Mouse (Mus musculus): ENCODE data around the gene Ppp2r5c. TPM values are rescaled to one million over a fixed set of nuclear protein-coding genes. Genes with fewer than 3 reads are reported as not detected.
A peak's percentile ranks its signal among the peaks of the same experiment; 100 is the strongest.

The Ppp2r5c gene
- polyA plus RNA-seq, 1 experiment from 2014 or later = 156 TPM

DNA sequence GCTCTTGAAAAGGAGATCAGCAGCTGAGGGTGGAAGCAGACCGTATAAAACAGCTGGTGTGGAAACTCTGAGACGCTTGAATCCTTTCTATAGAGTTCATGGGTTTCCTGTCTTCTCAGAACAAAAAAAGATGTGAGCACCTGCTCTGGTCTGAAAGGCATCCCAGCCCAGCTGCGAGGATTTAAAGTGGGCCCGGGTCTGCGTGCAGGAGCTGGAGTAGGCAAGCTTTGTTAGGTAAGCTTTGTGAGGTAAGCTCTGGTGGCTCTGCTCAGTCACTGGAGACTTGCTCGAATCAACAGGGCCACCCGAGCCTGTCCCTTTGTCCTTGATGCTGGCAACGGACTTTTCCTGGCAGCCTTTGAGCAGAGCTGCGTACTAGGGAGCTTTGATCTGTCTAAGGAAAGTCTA is 31.7 kb downstream of the Ppp2r5c start:
- H3K9me3 ChIP-seq (ENCODE audit: control insufficient read depth, low read length) = no peaks in the 10 kb centered on the region
- no peak overlapping the region for H3K9ac ChIP-seq (ENCODE audit: low read length)
- H3K27ac ChIP-seq (ENCODE audit: low read length) = no peak overlapping the region
- peaks cover 8% of the 10 kb centered on the region for H3K4me1 ChIP-seq (replicated peaks; ENCODE audit: control insufficient read depth, insufficient read depth, low read length)
- 83% methylated on average over 9 of the region's 9 CpGs for WGBS
- peaks cover 8% of the 10 kb centered on the region for H3K36me3 ChIP-seq (ENCODE audit: control insufficient read depth, insufficient read depth, low read length)
- ATAC-seq (ENCODE audit: low read depth) = no peak
- no peaks in the 10 kb centered on the region for H3K27me3 ChIP-seq (ENCODE audit: control insufficient read depth, insufficient read depth, low read depth, low read length)
- H3K4me3 ChIP-seq (ENCODE audit: low read length) = no peak overlapping the region
- no peak overlapping the region for H3K4me2 ChIP-seq (ENCODE audit: low read depth, low read length)

DNA sequence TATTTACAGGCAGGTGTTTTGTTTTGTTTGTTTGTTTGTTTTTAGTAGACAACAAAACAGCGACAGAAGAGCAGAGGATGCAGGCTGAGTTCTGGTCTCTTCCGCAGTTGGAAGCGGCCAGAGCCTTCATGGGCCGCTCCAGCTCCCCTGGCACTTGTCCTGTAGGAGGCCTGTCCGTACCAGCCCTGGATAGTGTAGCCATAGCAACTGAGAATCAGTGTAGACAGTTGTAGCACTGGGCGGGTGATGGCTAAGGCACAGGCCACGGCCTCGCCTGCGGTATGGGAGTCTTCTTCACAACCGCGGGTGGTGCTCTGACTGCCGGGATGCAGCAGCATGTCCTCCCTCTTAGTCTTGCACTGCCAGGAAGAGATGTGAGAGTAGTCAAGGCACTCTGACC is 32.3 kb downstream of the Ppp2r5c start:
- 84% methylated on average over 12 of the region's 12 CpGs for WGBS
- no peak overlapping the region for H3K27ac ChIP-seq (ENCODE audit: low read length)

DNA sequence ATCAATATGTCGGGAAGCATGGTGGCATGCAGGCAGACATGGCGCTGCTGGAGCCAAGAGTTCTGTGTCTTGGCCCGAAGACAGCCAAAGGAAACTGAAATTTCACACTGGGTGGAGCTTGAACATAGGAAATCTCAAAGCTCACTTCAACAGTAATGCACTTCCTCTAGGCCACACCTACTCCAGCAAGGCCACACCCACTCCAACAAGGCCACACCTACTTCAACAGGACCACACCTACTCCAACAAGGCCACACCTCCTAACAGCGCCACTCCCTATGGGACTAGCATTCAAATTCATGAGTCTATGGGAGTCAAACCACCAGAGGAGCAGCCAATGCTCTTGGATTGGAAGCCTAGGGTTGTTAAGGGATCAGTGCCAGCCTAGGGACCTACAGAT is 33.8 kb downstream of the Ppp2r5c start:
- no peak for ATAC-seq (ENCODE audit: low read depth)
- Histone ChIP-seq H3K9me3 (ENCODE audit: control insufficient read depth, low read length) (no peaks in the 10 kb centered on the region), H3K27me3 (ENCODE audit: control insufficient read depth, insufficient read depth, low read depth, low read length) (no peaks in the 10 kb centered on the region), H3K4me3 (ENCODE audit: low read length) (no peak overlapping the region), H3K4me2 (ENCODE audit: low read depth, low read length) (no peak overlapping the region), H3K36me3 (ENCODE audit: control insufficient read depth, insufficient read depth, low read length) (peaks cover 8% of the 10 kb centered on the region), H3K4me1 (replicated peaks; ENCODE audit: control insufficient read depth, insufficient read depth, low read length) (peaks cover 12% of the 10 kb centered on the region; the same call in 1 of the 2 replicates), H3K27ac (ENCODE audit: low read length) (no peak overlapping the region), H3K9ac (ENCODE audit: low read length) (no peak overlapping the region)
- WGBS = 83% methylated on average over 4 of the region's 4 CpGs

More for the DNA sequence above, 32.3 kb downstream of the Ppp2r5c start:
- Histone ChIP-seq H3K27me3 (ENCODE audit: control insufficient read depth, insufficient read depth, low read depth, low read length) (no peaks in the 10 kb centered on the region), H3K4me2 (ENCODE audit: low read depth, low read length) (no peak overlapping the region), H3K4me1 (replicated peaks; ENCODE audit: control insufficient read depth, insufficient read depth, low read length) (peaks cover 13% of the 10 kb centered on the region), H3K36me3 (ENCODE audit: control insufficient read depth, insufficient read depth, low read length) (peaks cover 8% of the 10 kb centered on the region), H3K9me3 (ENCODE audit: control insufficient read depth, low read length) (no peaks in the 10 kb centered on the region), H3K4me3 (ENCODE audit: low read length) (no peak overlapping the region), H3K9ac (ENCODE audit: low read length) (no peak overlapping the region)
- ATAC-seq (ENCODE audit: low read depth) = no peak

DNA sequence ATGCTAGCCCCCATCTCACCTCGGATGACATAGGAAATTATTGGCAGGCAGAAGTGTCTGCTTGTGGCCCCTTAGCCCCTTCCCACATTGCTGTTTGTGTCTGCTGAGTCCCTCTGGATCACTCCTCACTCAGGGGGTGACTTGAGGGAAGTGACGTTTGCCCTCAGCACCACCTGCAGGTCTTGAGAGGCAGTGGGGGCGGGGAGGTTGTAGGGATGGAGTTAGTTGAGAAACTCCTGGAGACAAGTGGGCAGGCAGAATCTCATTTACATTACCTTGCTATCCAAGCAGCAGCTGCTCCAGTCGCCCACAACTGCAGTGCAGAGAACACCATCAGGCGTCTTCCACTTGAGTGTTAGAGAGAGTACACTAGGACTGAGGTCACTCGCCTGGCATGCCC is 36.8 kb downstream of the Ppp2r5c start:
- no peak overlapping the region for H3K4me3 ChIP-seq (ENCODE audit: low read length)
- H3K27ac ChIP-seq (ENCODE audit: low read length) = no peak overlapping the region
- peaks cover 27% of the 10 kb centered on the region for H3K4me1 ChIP-seq (replicated peaks; ENCODE audit: control insufficient read depth, insufficient read depth, low read length)
- H3K9ac ChIP-seq (ENCODE audit: low read length) = no peak overlapping the region
- peak overlapping the region; percentile 1; the same call in 1 of the 2 replicates for H3K4me2 ChIP-seq (ENCODE audit: low read depth, low read length)
- ATAC-seq (ENCODE audit: low read depth) = no peak
- H3K27me3 ChIP-seq (ENCODE audit: control insufficient read depth, insufficient read depth, low read depth, low read length) = no peaks in the 10 kb centered on the region
- no peaks in the 10 kb centered on the region for H3K9me3 ChIP-seq (ENCODE audit: control insufficient read depth, low read length)
- H3K36me3 ChIP-seq (ENCODE audit: control insufficient read depth, insufficient read depth, low read length) = peaks cover 2% of the 10 kb centered on the region; the same call in 1 of the 2 replicates
- 21% methylated on average over 6 of the region's 6 CpGs for WGBS

DNA sequence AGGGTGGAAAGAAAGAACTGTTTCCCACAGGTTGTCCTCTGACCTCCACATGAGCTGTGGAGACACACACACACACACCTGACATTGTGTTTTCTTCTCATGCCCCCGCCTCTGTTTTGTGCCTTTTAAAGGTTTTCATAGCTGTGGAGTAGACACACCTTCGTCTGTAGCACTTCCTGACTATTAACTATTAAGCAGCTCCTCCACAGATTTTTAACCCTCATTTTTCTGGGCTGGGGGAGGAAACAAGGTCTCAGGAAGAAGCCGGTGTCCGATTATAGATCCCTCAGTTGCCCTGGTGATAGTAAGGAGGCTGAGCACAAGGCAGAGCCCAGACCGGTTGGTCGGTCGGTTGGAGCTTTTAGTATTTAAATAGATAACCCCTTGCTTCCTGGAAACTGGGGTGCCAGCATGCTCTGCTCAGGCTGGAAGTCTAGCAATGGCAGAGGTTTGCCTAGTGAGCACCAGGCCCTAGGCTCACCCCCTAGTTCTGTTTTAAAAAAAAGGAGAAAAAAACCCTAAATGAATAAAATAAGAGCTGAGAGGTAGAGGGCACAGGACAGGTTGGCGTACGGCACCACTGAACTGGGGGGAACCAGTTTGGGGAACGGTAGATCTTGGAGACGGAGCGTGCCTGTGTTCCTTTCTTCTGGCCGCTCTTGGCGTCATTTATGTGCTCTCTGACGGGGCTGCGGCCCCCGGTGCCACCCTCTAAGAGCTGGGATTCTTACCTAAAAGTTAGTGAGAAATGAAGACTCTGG is 38.1 kb downstream of the Ppp2r5c start:
- peak; percentile 21; the same call in 1 of the 2 replicates for ATAC-seq (ENCODE audit: low read depth)
- H3K4me2 ChIP-seq (ENCODE audit: low read depth, low read length) = peak overlapping the region; percentile 82
- under 1% methylated on average over 17 of the region's 17 CpGs for WGBS

DNA sequence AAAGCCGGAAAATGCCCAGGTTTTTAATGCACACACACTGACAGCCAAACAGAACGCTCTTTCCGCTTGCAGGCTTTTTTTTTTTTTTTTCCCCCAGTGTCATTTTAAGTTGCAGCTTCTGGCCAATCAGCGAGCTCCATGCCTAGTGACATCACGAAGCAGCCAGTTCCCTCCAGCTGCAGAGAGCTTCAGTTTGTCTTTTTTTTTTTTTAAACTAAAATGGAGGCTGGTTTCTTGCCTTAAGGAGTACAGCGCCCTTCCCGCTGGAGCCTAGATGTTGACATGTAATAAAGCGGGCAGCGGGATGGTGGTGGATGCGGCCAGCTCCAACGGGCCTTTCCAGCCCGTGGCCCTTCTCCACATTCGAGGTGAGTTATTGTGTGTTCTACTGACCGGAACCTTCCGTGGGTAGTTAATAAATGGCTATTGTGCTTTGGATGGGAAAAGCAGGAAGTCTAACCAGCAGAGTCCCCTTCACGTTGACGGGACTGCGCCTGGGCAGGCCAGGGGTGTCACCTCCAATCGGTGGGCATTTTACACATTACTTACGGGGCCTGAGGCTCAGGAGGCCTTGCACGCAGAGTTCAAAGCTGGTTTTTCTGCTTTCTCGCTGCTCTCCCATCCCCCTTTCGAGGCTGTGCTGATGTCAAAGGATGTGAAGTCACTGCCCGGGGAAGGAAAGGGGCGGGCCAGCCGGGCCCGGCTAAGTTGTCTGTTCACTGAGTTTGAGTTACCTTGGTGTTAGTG is 38.8 kb downstream of the Ppp2r5c start:
- peak overlapping the region; percentile 100 for H3K27ac ChIP-seq (ENCODE audit: low read length)
- ATAC-seq (ENCODE audit: low read depth) = peak; percentile 91
- under 1% methylated on average over 27 of the region's 27 CpGs for WGBS
- no peaks in the 10 kb centered on the region for H3K27me3 ChIP-seq (ENCODE audit: control insufficient read depth, insufficient read depth, low read depth, low read length)
- peaks cover 27% of the 10 kb centered on the region for H3K4me1 ChIP-seq (replicated peaks; ENCODE audit: control insufficient read depth, insufficient read depth, low read length)
- peak overlapping the region; percentile 82 for H3K4me2 ChIP-seq (ENCODE audit: low read depth, low read length)
- H3K9me3 ChIP-seq (ENCODE audit: control insufficient read depth, low read length) = no peaks in the 10 kb centered on the region
- peak overlapping the region; percentile 90 for H3K9ac ChIP-seq (ENCODE audit: low read length)
- peaks cover 2% of the 10 kb centered on the region; the same call in 1 of the 2 replicates for H3K36me3 ChIP-seq (ENCODE audit: control insufficient read depth, insufficient read depth, low read length)
- peak overlapping the region; percentile 70 for H3K4me3 ChIP-seq (ENCODE audit: low read length)

More for the DNA sequence above, 38.1 kb downstream of the Ppp2r5c start:
- Histone ChIP-seq H3K4me3 (ENCODE audit: low read length) (peak overlapping the region; percentile 70), H3K27me3 (ENCODE audit: control insufficient read depth, insufficient read depth, low read depth, low read length) (no peaks in the 10 kb centered on the region), H3K9ac (ENCODE audit: low read length) (peak overlapping the region; percentile 90), H3K9me3 (ENCODE audit: control insufficient read depth, low read length) (no peaks in the 10 kb centered on the region), H3K36me3 (ENCODE audit: control insufficient read depth, insufficient read depth, low read length) (peaks cover 2% of the 10 kb centered on the region; the same call in 1 of the 2 replicates), H3K27ac (ENCODE audit: low read length) (peak overlapping the region; percentile 100), H3K4me1 (replicated peaks; ENCODE audit: control insufficient read depth, insufficient read depth, low read length) (peaks cover 27% of the 10 kb centered on the region)

DNA sequence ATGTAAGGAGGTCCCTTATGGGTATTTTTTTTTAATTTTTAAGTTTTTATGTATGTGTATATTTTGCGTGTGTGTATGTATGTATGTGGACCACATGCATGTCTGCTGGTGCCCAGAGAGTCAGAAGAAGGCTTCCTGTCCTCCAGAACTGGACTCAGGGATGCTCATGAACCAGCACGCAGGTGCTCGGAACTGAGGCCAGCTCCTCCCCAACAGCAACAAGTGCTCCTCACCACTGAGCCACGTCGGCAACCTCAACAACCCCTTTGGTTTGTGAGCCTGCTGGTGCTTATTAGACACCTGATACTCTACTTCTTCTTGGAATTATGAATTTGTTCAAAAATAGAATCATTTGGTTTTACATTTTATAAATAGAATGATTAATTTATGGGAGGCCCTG is 39.9 kb downstream of the Ppp2r5c start:
- peaks cover 27% of the 10 kb centered on the region for H3K4me1 ChIP-seq (replicated peaks; ENCODE audit: control insufficient read depth, insufficient read depth, low read length)
- WGBS = 70% methylated on average over 5 of the region's 5 CpGs

DNA sequence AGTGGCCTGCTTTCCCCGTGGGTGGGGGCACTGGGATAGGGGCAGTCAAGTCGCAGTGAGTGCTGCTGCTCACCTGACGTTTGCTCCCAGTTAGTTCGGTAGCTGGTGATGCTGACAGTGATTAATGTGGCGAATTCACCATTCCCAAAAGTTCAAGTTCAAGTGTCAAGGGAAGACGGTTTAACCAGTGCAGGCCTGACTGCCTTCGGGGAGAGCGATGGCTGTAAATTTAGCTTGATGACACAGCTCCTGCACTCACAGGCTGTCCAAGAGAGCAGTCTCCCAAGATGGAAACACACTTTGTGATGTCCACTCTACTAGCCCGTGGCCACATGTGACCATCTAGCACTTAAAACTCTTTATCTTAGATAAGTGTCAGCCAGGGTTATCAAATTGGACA is 41.1 kb downstream of the Ppp2r5c start:
- no peak overlapping the region for H3K4me3 ChIP-seq (ENCODE audit: low read length)
- no peak overlapping the region for H3K4me2 ChIP-seq (ENCODE audit: low read depth, low read length)
- 45% methylated on average over 9 of the region's 9 CpGs for WGBS
- H3K9ac ChIP-seq (ENCODE audit: low read length) = no peak overlapping the region
- H3K27ac ChIP-seq (ENCODE audit: low read length) = no peak overlapping the region
- H3K4me1 ChIP-seq (replicated peaks; ENCODE audit: control insufficient read depth, insufficient read depth, low read length) = peaks cover 27% of the 10 kb centered on the region
- no peaks in the 10 kb centered on the region for H3K9me3 ChIP-seq (ENCODE audit: control insufficient read depth, low read length)
- H3K36me3 ChIP-seq (ENCODE audit: control insufficient read depth, insufficient read depth, low read length) = no peaks in the 10 kb centered on the region; the same call in 1 of the 2 replicates
- no peaks in the 10 kb centered on the region for H3K27me3 ChIP-seq (ENCODE audit: control insufficient read depth, insufficient read depth, low read depth, low read length)
- ATAC-seq (ENCODE audit: low read depth) = no peak

More for the DNA sequence above, 39.9 kb downstream of the Ppp2r5c start:
- Histone ChIP-seq H3K9ac (ENCODE audit: low read length) (peak overlapping the region; percentile 90), H3K9me3 (ENCODE audit: control insufficient read depth, low read length) (no peaks in the 10 kb centered on the region), H3K4me2 (ENCODE audit: low read depth, low read length) (peak overlapping the region; percentile 82), H3K27ac (ENCODE audit: low read length) (no peak overlapping the region), H3K36me3 (ENCODE audit: control insufficient read depth, insufficient read depth, low read length) (peaks cover 2% of the 10 kb centered on the region; the same call in 1 of the 2 replicates), H3K27me3 (ENCODE audit: control insufficient read depth, insufficient read depth, low read depth, low read length) (no peaks in the 10 kb centered on the region), H3K4me3 (ENCODE audit: low read length) (peak overlapping the region; percentile 70)
- no peak for ATAC-seq (ENCODE audit: low read depth)
